Mouse (Mus musculus): ENCODE data around the gene Phldb3. TPM values are rescaled to one million over a fixed set of nuclear protein-coding genes. Genes with fewer than 3 reads are reported as not detected.

The Phldb3 gene
- polyA plus RNA-seq, 1 experiment from 2014 or later: 0.33 TPM

GRCm38 (mm10) chr7:24600941-24601597, 9.5 kb upstream of the Phldb3 start:
- no peak overlapping the region for H3K4me3 ChIP-seq (ENCODE audit: low read depth, low read length)
- H3K27ac ChIP-seq (ENCODE audit: low read length): no peak overlapping the region
- ATAC-seq (peak; percentile 92), DNase-seq (ENCODE audit: low spot score) (peak; percentile 96)
- no peaks in the 10 kb centered on the region for H3K27me3 ChIP-seq (replicated peaks; ENCODE audit: insufficient read depth, low read length)
- H3K9me3 ChIP-seq (ENCODE audit: low read length): no peaks in the 10 kb centered on the region
- H3K4me2 ChIP-seq (replicated peaks; ENCODE audit: low read depth, low read length): 0 out of 2 replicates have a peak overlapping the region, but pooled peaks have one; percentile 19
- H3K9ac ChIP-seq (replicated peaks; ENCODE audit: low read depth): no peak overlapping the region
- TF ChIP-seq CTCF (IDR thresholded peaks at IDR 0.05) (peak; percentile 100), EP300 (IDR thresholded peaks at IDR 0.05) (no peak)
- 5% methylated on average over 13 of the region's 13 CpGs for WGBS
- H3K4me1 ChIP-seq (ENCODE audit: insufficient read depth, low read depth, low read length): no peaks in the 10 kb centered on the region
- H3K36me3 ChIP-seq (ENCODE audit: insufficient read depth, low read length): no peaks in the 10 kb centered on the region

DNA sequence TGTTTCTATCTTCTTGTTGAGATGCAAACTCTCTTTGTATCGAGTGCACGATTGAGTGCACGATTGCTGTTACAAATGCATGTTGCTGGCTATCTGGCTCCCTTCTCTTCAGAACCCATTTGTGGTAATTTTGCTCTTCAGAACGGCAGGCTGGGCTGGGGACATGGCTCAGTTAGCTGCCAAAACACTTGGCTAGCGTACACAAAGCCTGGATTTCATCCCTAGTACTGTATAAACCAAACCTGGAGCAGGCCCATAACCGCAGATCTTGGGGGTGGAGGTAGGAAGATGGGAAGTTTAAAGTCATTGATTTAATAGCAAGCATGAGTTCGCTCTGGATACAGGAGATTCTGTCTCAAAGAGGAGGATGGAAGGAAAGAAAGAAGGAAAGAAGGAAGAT, 5.0 kb upstream of the Phldb3 start:
- ATAC-seq (no peak), DNase-seq (ENCODE audit: low spot score) (no peak)
- Histone ChIP-seq H3K9ac (replicated peaks; ENCODE audit: low read depth) (no peak overlapping the region), H3K36me3 (ENCODE audit: insufficient read depth, low read length) (no peaks in the 10 kb centered on the region), H3K4me2 (replicated peaks; ENCODE audit: low read depth, low read length) (no peak overlapping the region), H3K4me3 (ENCODE audit: low read depth, low read length) (no peak overlapping the region), H3K27me3 (replicated peaks; ENCODE audit: insufficient read depth, low read length) (peaks cover 5% of the 10 kb centered on the region; the same call in 1 of the 2 replicates), H3K9me3 (ENCODE audit: low read length) (no peaks in the 10 kb centered on the region), H3K4me1 (ENCODE audit: insufficient read depth, low read depth, low read length) (no peaks in the 10 kb centered on the region), H3K27ac (ENCODE audit: low read length) (no peak overlapping the region)
- TF ChIP-seq CTCF (IDR thresholded peaks at IDR 0.05) (no peak), EP300 (IDR thresholded peaks at IDR 0.05) (no peak)
- 71% methylated on average over 7 of the region's 7 CpGs for WGBS

DNA sequence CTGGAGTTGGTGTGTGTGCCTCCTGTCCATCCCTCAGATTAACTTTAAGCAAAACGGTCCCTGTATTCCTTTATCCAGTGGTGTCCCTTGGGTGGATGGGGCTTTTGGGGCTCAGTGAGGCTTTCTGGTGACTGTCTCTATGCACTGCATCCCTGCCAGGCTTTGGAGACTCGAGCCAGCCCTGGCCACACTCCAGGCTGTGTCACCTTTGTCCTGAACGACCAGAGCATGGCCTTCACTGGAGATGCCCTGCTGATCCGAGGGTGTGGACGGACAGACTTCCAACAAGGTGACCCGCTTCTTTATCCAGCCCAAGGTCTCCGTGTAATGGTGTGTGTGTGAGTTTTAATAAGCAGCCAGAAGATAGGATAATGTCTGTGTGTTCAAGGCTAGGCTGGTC, 4.5 kb upstream of the Phldb3 start:
- ATAC-seq (no peak), DNase-seq (ENCODE audit: low spot score) (no peak)
- 76% methylated on average over 7 of the region's 7 CpGs for WGBS
- Histone ChIP-seq H3K27ac (ENCODE audit: low read length) (no peak overlapping the region), H3K9me3 (ENCODE audit: low read length) (no peaks in the 10 kb centered on the region), H3K4me3 (ENCODE audit: low read depth, low read length) (no peak overlapping the region), H3K9ac (replicated peaks; ENCODE audit: low read depth) (no peak overlapping the region), H3K4me1 (ENCODE audit: insufficient read depth, low read depth, low read length) (no peaks in the 10 kb centered on the region), H3K27me3 (replicated peaks; ENCODE audit: insufficient read depth, low read length) (peaks cover 5% of the 10 kb centered on the region; the same call in 1 of the 2 replicates), H3K4me2 (replicated peaks; ENCODE audit: low read depth, low read length) (no peak overlapping the region), H3K36me3 (ENCODE audit: insufficient read depth, low read length) (no peaks in the 10 kb centered on the region)
- TF ChIP-seq CTCF (IDR thresholded peaks at IDR 0.05) (no peak), EP300 (IDR thresholded peaks at IDR 0.05) (no peak)

GRCm38 (mm10) chr7:24608017-24608416, 2.5 kb upstream of the Phldb3 start:
- peak; percentile 88 for DNase-seq (ENCODE audit: low spot score)
- H3K4me3 ChIP-seq (ENCODE audit: low read depth, low read length): no peak overlapping the region

GRCm38 (mm10) chr7:24608561-24608960, 2.0 kb upstream of the Phldb3 start:
- Histone ChIP-seq H3K4me2 (replicated peaks; ENCODE audit: low read depth, low read length) (no peak overlapping the region), H3K4me3 (ENCODE audit: low read depth, low read length) (no peak overlapping the region), H3K27ac (ENCODE audit: low read length) (no peak overlapping the region), H3K9ac (replicated peaks; ENCODE audit: low read depth) (no peak overlapping the region), H3K36me3 (ENCODE audit: insufficient read depth, low read length) (no peaks in the 10 kb centered on the region), H3K9me3 (ENCODE audit: low read length) (no peaks in the 10 kb centered on the region), H3K27me3 (replicated peaks; ENCODE audit: insufficient read depth, low read length) (peaks cover 11% of the 10 kb centered on the region; the same call in 1 of the 2 replicates), H3K4me1 (ENCODE audit: insufficient read depth, low read depth, low read length) (peaks cover 8% of the 10 kb centered on the region; the same call in 1 of the 2 replicates)
- DNase-seq (ENCODE audit: low spot score) (no peak), ATAC-seq (no peak)
- TF ChIP-seq CTCF (IDR thresholded peaks at IDR 0.05) (no peak), EP300 (IDR thresholded peaks at IDR 0.05) (no peak)
- WGBS: 70% methylated on average over 8 of the region's 8 CpGs

More at GRCm38 (mm10) chr7:24608017-24608416, 2.5 kb upstream of the Phldb3 start:
- ATAC-seq: peak; percentile 73
- Histone ChIP-seq H3K27ac (ENCODE audit: low read length) (no peak overlapping the region), H3K9me3 (ENCODE audit: low read length) (no peaks in the 10 kb centered on the region), H3K4me2 (replicated peaks; ENCODE audit: low read depth, low read length) (no peak overlapping the region), H3K27me3 (replicated peaks; ENCODE audit: insufficient read depth, low read length) (peaks cover 11% of the 10 kb centered on the region; the same call in 1 of the 2 replicates), H3K36me3 (ENCODE audit: insufficient read depth, low read length) (no peaks in the 10 kb centered on the region), H3K9ac (replicated peaks; ENCODE audit: low read depth) (no peak overlapping the region), H3K4me1 (ENCODE audit: insufficient read depth, low read depth, low read length) (peaks cover 8% of the 10 kb centered on the region; the same call in 1 of the 2 replicates)
- 51% methylated on average over 6 of the region's 6 CpGs for WGBS
- TF ChIP-seq CTCF (IDR thresholded peaks at IDR 0.05): no peak
- no peak for TF ChIP-seq EP300 (IDR thresholded peaks at IDR 0.05)

DNA sequence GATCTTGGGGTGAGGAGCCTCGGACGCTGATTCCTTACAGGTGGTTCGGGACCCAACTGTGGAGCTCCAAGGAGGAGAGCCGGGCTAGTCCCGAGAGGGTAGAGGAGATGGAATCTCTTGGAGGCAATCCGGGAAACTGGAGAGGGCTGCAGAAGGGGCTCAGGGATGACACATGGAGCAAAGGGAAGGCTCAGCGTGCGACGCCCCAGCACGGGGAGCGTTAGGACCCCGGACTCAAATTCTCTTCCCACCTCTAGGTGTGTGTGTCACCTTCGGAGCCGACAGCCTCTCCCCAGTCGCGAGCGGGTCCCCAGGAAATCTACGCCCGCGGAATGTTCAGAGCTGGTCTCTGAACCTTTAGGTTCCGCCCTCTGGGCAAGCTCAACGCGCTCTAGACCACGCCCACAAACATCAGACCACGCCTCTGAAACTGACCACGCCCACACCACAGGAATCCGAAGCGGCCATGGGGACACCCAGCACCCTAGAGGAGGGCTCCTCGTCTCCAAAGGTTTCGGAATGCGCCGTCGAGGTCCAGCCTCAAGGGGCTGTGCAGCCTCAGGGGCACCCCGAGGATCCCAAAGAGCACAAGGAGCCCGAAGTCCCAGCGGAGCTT, 424 bp downstream of the Phldb3 start:
- H3K27ac ChIP-seq (ENCODE audit: low read length): peak overlapping the region; percentile 71
- peak; percentile 86 for ATAC-seq
- peaks cover 8% of the 10 kb centered on the region; the same call in 1 of the 2 replicates for H3K4me1 ChIP-seq (ENCODE audit: insufficient read depth, low read depth, low read length)
- H3K27me3 ChIP-seq (replicated peaks; ENCODE audit: insufficient read depth, low read length): peaks cover 11% of the 10 kb centered on the region; the same call in 1 of the 2 replicates
- TF ChIP-seq CTCF (IDR thresholded peaks at IDR 0.05) (no peak), EP300 (IDR thresholded peaks at IDR 0.05) (no peak)
- H3K9me3 ChIP-seq (ENCODE audit: low read length): no peaks in the 10 kb centered on the region
- no peaks in the 10 kb centered on the region for H3K36me3 ChIP-seq (ENCODE audit: insufficient read depth, low read length)
- peak; percentile 91 for DNase-seq (ENCODE audit: low spot score)
- WGBS: 0% methylated on average over 36 of the region's 36 CpGs
- peak overlapping the region; percentile 57 for H3K4me3 ChIP-seq (ENCODE audit: low read depth, low read length)
- peak overlapping the region; percentile 88 for H3K4me2 ChIP-seq (replicated peaks; ENCODE audit: low read depth, low read length)
- H3K9ac ChIP-seq (replicated peaks; ENCODE audit: low read depth): peak overlapping the region; percentile 29

Data from lung, postnatal 0 days (tissue).